Mouse (Mus musculus): Measurements from ENCODE around the gene Apbb1ip. TPM values are rescaled to one million over a fixed set of nuclear protein-coding genes. Genes with fewer than 3 reads are reported as not detected.
A peak's percentile ranks its signal among the peaks of the same experiment; 100 is the strongest.

The Apbb1ip gene
- polyA plus RNA-seq, 2 experiments, result 2.3 to 2.6 TPM

DNA sequence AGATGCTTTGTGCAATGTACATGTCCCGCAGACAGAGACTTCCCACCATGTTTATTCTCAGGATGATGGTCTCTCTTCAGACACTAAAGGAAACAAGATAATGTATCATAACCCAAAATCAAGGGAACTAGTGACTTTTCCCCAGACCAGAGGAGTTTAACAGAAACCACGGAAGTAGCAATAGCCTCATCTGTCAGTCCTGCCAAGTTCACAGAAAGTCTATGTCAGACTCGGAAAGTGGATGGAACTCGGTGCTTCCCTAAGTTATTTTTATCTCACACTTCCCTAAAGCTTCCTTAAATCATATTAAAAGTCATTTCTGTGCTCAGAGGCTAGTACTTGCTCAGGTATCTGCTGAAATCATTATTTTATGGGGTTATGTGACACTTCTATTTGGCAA, 21.4 kb upstream of the Apbb1ip start:
- Histone ChIP-seq H3K36me3 (ENCODE audit: control insufficient read depth, insufficient read depth, low read length) (no peaks in the 10 kb centered on the region), H3K27me3 (ENCODE audit: control insufficient read depth, insufficient read depth, low read length) (no peaks in the 10 kb centered on the region), H3K4me2 (replicated peaks; ENCODE audit: low read depth, low read length, severe bottlenecking) (no peak overlapping the region), H3K27ac (replicated peaks; ENCODE audit: low read depth, low read length) (no peak overlapping the region), H3K9ac (ENCODE audit: low read depth, low read length, severe bottlenecking) (no peak overlapping the region), H3K4me3 (replicated peaks; ENCODE audit: low read length) (no peak overlapping the region), H3K4me1 (ENCODE audit: control insufficient read depth, insufficient read depth, low read length) (no peaks in the 10 kb centered on the region), H3K9me3 (ENCODE audit: control insufficient read depth, low read length) (no peaks in the 10 kb centered on the region)
- 80% methylated on average over 4 of the region's 4 CpGs for WGBS
- DNase-seq (ENCODE audit: low spot score) (no peak), ATAC-seq (ENCODE audit: low FRiP score, low read depth) (no peak)
- TF ChIP-seq POLR2A (IDR thresholded peaks at IDR 0.05; ENCODE audit: borderline replicate concordance, extremely low read depth, insufficient read depth, insufficient read length), result no peak

DNA sequence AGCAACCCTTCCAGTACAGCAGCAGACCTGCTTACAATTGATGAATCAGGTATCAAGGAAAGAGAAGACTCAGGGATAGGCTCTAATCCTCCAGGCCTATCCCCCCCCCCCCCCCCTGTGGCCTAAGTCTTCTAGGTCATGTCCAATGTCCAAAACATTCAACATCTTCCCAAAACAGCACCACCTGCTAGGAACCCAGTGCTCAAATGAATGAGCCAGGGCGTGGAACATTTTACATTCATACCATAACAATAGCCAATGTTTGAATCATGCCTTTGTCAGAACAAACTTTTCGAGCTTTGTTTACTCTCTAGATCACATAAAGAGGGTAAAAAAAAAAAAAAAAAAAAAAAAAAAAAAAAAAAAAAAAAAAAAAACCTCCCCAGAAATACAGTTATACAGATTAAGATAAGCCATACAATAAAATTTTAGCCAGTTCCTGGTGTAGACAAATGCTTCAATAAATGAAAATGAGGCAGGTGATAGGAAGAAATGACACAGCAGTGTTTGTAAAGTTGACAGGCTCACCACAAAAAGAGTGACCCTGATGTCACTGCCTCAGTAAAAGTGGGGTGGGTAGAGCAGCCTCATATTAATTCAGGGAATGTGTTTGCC, 20.3 kb upstream of the Apbb1ip start:
- Histone ChIP-seq H3K36me3 (ENCODE audit: control insufficient read depth, insufficient read depth, low read length) (no peaks in the 10 kb centered on the region), H3K4me2 (replicated peaks; ENCODE audit: low read depth, low read length, severe bottlenecking) (no peak overlapping the region), H3K27me3 (ENCODE audit: control insufficient read depth, insufficient read depth, low read length) (no peaks in the 10 kb centered on the region), H3K4me3 (replicated peaks; ENCODE audit: low read length) (no peak overlapping the region), H3K27ac (replicated peaks; ENCODE audit: low read depth, low read length) (no peak overlapping the region), H3K4me1 (ENCODE audit: control insufficient read depth, insufficient read depth, low read length) (no peaks in the 10 kb centered on the region), H3K9me3 (ENCODE audit: control insufficient read depth, low read length) (no peaks in the 10 kb centered on the region), H3K9ac (ENCODE audit: low read depth, low read length, severe bottlenecking) (no peak overlapping the region)
- no peak for ATAC-seq (ENCODE audit: low FRiP score, low read depth)
- DNase-seq (ENCODE audit: low spot score), result no peak
- TF ChIP-seq POLR2A (IDR thresholded peaks at IDR 0.05; ENCODE audit: borderline replicate concordance, extremely low read depth, insufficient read depth, insufficient read length), result no peak
- WGBS, result 81% methylated on average over 2 of the region's 2 CpGs

DNA sequence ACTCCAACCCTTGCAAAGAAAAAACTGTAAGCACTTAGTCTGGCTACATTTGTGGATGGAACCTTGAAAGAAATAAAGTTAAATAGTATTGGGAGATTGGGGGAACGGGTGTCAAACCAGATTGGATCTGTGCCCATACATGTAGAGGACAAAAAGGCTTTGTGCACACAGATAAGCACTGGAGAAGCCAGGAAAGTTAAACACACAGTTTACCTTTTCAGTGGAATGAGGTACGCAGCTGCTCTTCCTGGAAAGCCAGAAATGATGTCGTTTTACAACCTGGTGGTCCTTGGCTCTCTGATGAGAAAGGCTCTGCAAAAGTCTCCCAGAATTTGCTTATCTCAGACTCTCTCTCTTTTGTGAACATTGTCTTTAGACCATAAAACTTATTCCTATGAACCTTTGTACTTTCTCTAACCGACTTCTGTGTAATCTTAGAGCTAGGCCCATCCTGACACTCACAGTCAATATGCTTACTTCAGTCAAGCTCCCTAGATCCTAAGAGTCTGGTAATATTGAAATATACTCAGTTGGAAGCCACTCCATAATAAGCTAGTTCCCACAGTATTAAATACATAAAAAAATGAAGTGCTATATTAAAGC, 19.6 kb upstream of the Apbb1ip start:
- no peaks in the 10 kb centered on the region for H3K36me3 ChIP-seq (ENCODE audit: control insufficient read depth, insufficient read depth, low read length)
- WGBS, result 67% methylated on average over 4 of the region's 4 CpGs
- ATAC-seq (ENCODE audit: low FRiP score, low read depth) (no peak), DNase-seq (ENCODE audit: low spot score) (no peak)
- H3K4me1 ChIP-seq (ENCODE audit: control insufficient read depth, insufficient read depth, low read length), result no peaks in the 10 kb centered on the region
- no peaks in the 10 kb centered on the region for H3K9me3 ChIP-seq (ENCODE audit: control insufficient read depth, low read length)
- no peak overlapping the region for H3K9ac ChIP-seq (ENCODE audit: low read depth, low read length, severe bottlenecking)
- no peaks in the 10 kb centered on the region for H3K27me3 ChIP-seq (ENCODE audit: control insufficient read depth, insufficient read depth, low read length)
- no peak for TF ChIP-seq POLR2A (IDR thresholded peaks at IDR 0.05; ENCODE audit: borderline replicate concordance, extremely low read depth, insufficient read depth, insufficient read length)
- H3K4me2 ChIP-seq (replicated peaks; ENCODE audit: low read depth, low read length, severe bottlenecking), result no peak overlapping the region
- H3K4me3 ChIP-seq (replicated peaks; ENCODE audit: low read length), result no peak overlapping the region
- no peak overlapping the region for H3K27ac ChIP-seq (replicated peaks; ENCODE audit: low read depth, low read length)

DNA sequence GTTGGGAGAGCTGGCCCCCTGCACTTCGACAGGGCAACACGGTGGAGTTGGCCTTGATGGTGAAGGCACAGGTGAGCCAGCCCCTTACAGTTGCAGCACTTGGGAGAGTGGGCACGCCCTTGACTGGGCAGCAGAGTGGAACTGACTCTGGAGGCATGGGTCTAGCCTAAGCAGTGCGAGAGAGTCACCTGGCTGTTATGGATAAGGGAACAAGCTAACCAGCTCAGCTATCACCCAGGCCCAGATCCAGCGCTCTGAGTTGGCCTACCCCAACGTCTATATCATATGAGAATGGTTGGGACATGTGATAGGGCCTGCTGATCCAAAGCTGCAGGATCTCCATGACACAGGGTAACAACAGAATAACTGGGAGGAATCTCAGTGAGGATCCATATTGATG, 18.3 kb upstream of the Apbb1ip start:
- no peak for TF ChIP-seq POLR2A (IDR thresholded peaks at IDR 0.05; ENCODE audit: borderline replicate concordance, extremely low read depth, insufficient read depth, insufficient read length)
- Histone ChIP-seq H3K9ac (ENCODE audit: low read depth, low read length, severe bottlenecking) (no peak overlapping the region), H3K36me3 (ENCODE audit: control insufficient read depth, insufficient read depth, low read length) (no peaks in the 10 kb centered on the region), H3K4me1 (ENCODE audit: control insufficient read depth, insufficient read depth, low read length) (no peaks in the 10 kb centered on the region), H3K27me3 (ENCODE audit: control insufficient read depth, insufficient read depth, low read length) (no peaks in the 10 kb centered on the region), H3K9me3 (ENCODE audit: control insufficient read depth, low read length) (no peaks in the 10 kb centered on the region), H3K27ac (replicated peaks; ENCODE audit: low read depth, low read length) (no peak overlapping the region), H3K4me2 (replicated peaks; ENCODE audit: low read depth, low read length, severe bottlenecking) (no peak overlapping the region), H3K4me3 (replicated peaks; ENCODE audit: low read length) (no peak overlapping the region)
- DNase-seq (ENCODE audit: low spot score), result no peak
- no peak for ATAC-seq (ENCODE audit: low FRiP score, low read depth)
- WGBS, result 74% methylated on average over 6 of the region's 6 CpGs

DNA sequence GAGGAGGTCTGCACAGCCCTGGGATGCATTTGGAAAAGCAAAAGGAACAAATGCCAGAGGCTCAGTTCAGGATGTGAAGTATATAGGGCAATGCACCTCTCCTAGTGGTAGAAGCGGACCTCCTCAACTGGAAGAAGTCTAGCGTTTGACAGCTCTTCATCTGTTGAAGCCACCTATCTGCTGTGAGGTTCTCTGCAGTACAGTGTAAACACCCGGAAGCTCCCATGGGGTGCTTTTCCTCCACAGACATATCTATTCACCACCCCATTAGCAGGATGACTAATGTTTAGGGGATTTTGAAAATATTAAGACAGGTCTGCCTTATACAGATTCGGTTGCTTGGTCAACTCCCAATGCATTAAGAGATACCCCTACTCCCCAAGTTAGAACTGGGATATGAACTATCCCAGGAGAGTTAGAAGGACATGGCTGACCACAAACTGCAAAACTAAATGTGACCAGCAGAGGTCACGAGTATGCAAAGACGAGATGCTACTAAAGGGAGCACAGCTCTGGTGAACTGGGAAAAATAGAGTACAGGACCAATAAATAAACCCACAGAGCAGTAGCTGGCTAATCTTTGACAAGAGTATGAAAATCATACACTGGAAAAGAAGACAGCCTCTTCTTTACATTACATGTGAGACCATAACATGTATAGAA, 15.5 kb upstream of the Apbb1ip start:
- no peaks in the 10 kb centered on the region for H3K4me1 ChIP-seq (ENCODE audit: control insufficient read depth, insufficient read depth, low read length)
- H3K27me3 ChIP-seq (ENCODE audit: control insufficient read depth, insufficient read depth, low read length), result no peaks in the 10 kb centered on the region
- no peak overlapping the region for H3K4me3 ChIP-seq (replicated peaks; ENCODE audit: low read length)
- no peak overlapping the region for H3K27ac ChIP-seq (replicated peaks; ENCODE audit: low read depth, low read length)
- no peak for TF ChIP-seq POLR2A (IDR thresholded peaks at IDR 0.05; ENCODE audit: borderline replicate concordance, extremely low read depth, insufficient read depth, insufficient read length)
- H3K4me2 ChIP-seq (replicated peaks; ENCODE audit: low read depth, low read length, severe bottlenecking), result no peak overlapping the region
- 46% methylated on average over 6 of the region's 6 CpGs for WGBS
- H3K9me3 ChIP-seq (ENCODE audit: control insufficient read depth, low read length), result no peaks in the 10 kb centered on the region
- DNase-seq (ENCODE audit: low spot score), result peak; percentile 52
- no peak for ATAC-seq (ENCODE audit: low FRiP score, low read depth)
- no peak overlapping the region for H3K9ac ChIP-seq (ENCODE audit: low read depth, low read length, severe bottlenecking)
- no peaks in the 10 kb centered on the region for H3K36me3 ChIP-seq (ENCODE audit: control insufficient read depth, insufficient read depth, low read length)

Measured in limb, embryonic 14.5 days (tissue).